Mouse (Mus musculus): Measurements from ENCODE around the gene Crlf3. TPM values are rescaled to one million over a fixed set of nuclear protein-coding genes. Genes with fewer than 3 reads are reported as not detected.

Gene Crlf3
- polyA plus RNA-seq (2014; fragmentation: Illumina TruSeq; extraction: RNeasy Lipid Tissue Mini Kit (QIAGEN cat#74804); ENCODE audit: low read depth, low replicate concordance), result 12.0 TPM

DNA sequence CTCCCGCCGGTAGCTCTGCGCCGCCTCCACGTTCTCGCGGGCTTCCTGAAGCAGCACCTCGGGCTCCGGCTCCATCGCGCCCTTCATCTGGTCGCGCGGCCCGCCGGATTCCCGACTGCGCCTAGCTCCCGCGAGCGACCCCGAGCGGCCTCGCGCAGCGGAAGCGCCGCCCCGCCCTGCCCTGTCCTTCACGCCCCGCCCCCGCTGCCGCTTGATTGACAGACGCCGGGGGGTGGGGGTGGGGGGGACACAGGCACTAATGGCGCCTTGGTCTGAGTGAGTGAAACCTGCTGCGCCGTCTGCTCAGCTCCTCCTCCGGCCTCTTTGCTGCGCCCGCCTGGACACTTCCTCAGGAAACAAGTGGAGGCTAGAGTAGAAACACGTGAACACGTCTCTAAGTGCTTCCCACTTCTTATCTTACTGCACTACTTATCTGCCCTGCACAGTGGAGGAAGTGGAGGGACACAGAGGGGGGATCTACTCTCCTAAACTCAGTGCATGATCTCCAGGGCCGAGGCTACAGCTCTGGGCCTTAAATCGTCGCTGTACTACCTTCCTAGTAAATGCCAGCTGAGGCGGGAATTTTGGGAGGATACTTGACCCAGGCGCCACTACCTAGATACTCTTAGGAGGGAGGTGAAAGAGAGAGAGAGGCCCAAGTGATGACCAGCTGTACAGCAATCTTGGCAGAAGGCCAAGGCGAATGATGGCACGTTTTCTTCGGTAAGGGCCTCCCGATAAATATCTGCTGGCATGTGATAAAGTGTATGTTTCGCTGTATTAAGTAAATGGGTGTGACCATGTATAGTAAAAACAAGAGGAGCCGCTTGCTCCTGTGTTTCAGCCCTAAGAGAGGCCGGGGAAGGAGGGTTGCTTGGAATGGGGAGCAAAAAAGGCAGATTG, at the start of gene Crlf3:
Crlf3 (minus strand) TSS at position 166 of the 903 bp plus-strand sequence.

DNA sequence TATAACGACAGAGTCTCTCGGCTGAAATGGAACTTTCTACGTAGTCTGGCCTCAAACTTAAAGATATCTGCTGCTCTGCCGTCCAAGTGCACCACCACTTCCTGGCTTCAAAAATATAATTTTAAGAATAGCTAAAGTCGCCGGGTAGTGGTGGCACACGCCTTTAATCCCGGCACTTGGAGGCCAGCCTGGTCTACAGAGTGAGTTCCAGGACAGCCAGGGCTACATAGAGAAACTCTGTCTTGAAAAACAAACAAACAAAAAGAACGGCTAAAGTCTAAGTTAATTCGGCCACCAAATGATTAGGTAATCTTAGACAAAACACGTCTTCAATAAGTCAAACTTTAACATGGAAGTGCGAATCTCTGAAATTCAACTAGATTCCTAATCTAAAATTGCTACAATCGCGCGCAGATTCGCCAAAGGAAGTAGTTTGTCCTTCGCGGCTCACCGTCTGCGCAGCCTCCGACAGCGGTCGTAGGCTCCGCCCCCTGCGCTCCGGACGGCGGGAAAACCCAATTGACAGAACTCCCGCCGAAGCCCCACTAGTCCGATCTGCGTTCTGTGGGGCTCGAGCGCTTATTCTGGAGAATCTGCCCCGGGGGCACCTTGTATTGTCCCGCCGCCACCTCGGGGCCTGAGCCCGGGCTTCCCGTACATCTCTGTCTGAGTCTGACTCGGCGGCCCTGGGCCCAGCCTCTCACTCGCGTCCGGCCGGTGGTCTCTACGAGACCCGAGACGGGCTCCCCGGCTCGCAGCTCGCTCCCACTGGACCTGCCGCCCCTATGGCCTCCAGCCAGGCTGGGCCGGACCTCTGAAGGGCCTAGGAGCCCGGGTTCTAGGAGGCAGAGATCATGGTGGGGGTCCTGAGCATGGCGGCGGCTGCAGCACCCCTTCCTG, 8.4 kb upstream of the Crlf3 start, which contains the start of gene Atad5:
Atad5 (plus strand) TSS at position 484 of the 900 bp plus-strand sequence.

Other genes with a start within 250 kb of the Crlf3 start
- gene Utp6, start 118.6 kb downstream of the Crlf3 start, polyA plus RNA-seq (2014; fragmentation: Illumina TruSeq; extraction: RNeasy Lipid Tissue Mini Kit (QIAGEN cat#74804); ENCODE audit: low read depth, low replicate concordance), result 28.0 TPM
- gene Suz12, start 87.9 kb downstream of the Crlf3 start, polyA plus RNA-seq (2014; fragmentation: Illumina TruSeq; extraction: RNeasy Lipid Tissue Mini Kit (QIAGEN cat#74804); ENCODE audit: low read depth, low replicate concordance), result 21.8 TPM
- 2.1 TPM for gene Atad5, start 8.4 kb upstream of the Crlf3 start, polyA plus RNA-seq (2014; fragmentation: Illumina TruSeq; extraction: RNeasy Lipid Tissue Mini Kit (QIAGEN cat#74804); ENCODE audit: low read depth, low replicate concordance)
- 13.2 TPM for gene Tefm, start 61.2 kb upstream of the Crlf3 start, polyA plus RNA-seq (2014; fragmentation: Illumina TruSeq; extraction: RNeasy Lipid Tissue Mini Kit (QIAGEN cat#74804); ENCODE audit: low read depth, low replicate concordance)
- 13.5 TPM for gene Adap2, start 73.1 kb upstream of the Crlf3 start, polyA plus RNA-seq (2014; fragmentation: Illumina TruSeq; extraction: RNeasy Lipid Tissue Mini Kit (QIAGEN cat#74804); ENCODE audit: low read depth, low replicate concordance)
- gene Rnf135, start 102.9 kb upstream of the Crlf3 start, polyA plus RNA-seq (2014; fragmentation: Illumina TruSeq; extraction: RNeasy Lipid Tissue Mini Kit (QIAGEN cat#74804); ENCODE audit: low read depth, low replicate concordance), result 10.5 TPM
- gene Rhot1, start 128.0 kb upstream of the Crlf3 start, polyA plus RNA-seq (2014; fragmentation: Illumina TruSeq; extraction: RNeasy Lipid Tissue Mini Kit (QIAGEN cat#74804); ENCODE audit: low read depth, low replicate concordance), result 29.7 TPM
- gene Rhbdl3, start 219.9 kb upstream of the Crlf3 start, polyA plus RNA-seq (2014; fragmentation: Illumina TruSeq; extraction: RNeasy Lipid Tissue Mini Kit (QIAGEN cat#74804); ENCODE audit: low read depth, low replicate concordance), result 4.6 TPM

Measured in adipose tissue, adult 10 weeks (tissue).